Mouse (Mus musculus) intestine, postnatal 0 days (tissue): ENCODE results near the gene Actr2. TPM values are rescaled to one million over a fixed set of nuclear protein-coding genes. Genes with fewer than 3 reads are reported as not detected.

Source experiments
- ATAC-seq: fragments of 200-750 bp; cut with Nextera tagmentation; 2 replicates; pipeline ENCODE4 v1.8.0; 2017; ENCODE audit warnings: mild to moderate bottlenecking, moderate TSS enrichment, moderate library complexity
- H3K27ac ChIP-seq: fragments of 300-500 bp; sonication (generic); 2 replicates; pipeline ENCODE4 v1.5.1; 2014; ENCODE audit warnings: mild to moderate bottlenecking, low read depth, low read length, moderate library complexity
- H3K27me3 ChIP-seq: fragments of 300-500 bp; sonication (generic); replicated peaks from 2 replicates; pipeline ENCODE4 v1.6.1; 2014; ENCODE audit warnings: low read length, mixed read lengths; ENCODE audit not compliant: control insufficient read depth, insufficient read depth
- H3K36me3 ChIP-seq: fragments of 300-500 bp; sonication (generic); 2 replicates; pipeline ENCODE4 v1.6.1; 2014; ENCODE audit warnings: mild to moderate bottlenecking, moderate library complexity; ENCODE audit not compliant: control insufficient read depth, insufficient read depth
- H3K4me1 ChIP-seq: fragments of 300-500 bp; sonication (generic); replicated peaks from 2 replicates; pipeline ENCODE4 v1.6.1; 2014; ENCODE audit warnings: antibody characterized with exemption, low read length, mixed read lengths; ENCODE audit not compliant: control insufficient read depth, insufficient read depth
- H3K4me2 ChIP-seq: fragments of 300-500 bp; sonication (generic); replicated peaks from 2 replicates; pipeline ENCODE4 v1.6.1; 2014; ENCODE audit warnings: low read depth, mild to moderate bottlenecking, moderate library complexity
- H3K4me3 ChIP-seq: fragments of 300-500 bp; sonication (generic); 2 replicates; pipeline ENCODE4 v1.5.1; 2014; ENCODE audit warnings: low read depth, low read length
- H3K9ac ChIP-seq: fragments of 300-500 bp; sonication (generic); 2 replicates; pipeline ENCODE4 v1.6.1; 2014; ENCODE audit warnings: mild to moderate bottlenecking, low read depth, low read length
- H3K9me3 ChIP-seq: fragments of 300-500 bp; sonication (generic); 2 replicates; pipeline ENCODE4 v1.6.1; 2016; ENCODE audit warnings: mixed run types; ENCODE audit not compliant: control insufficient read depth
- CTCF ChIP-seq: sonication (generic); IDR thresholded peaks from 2 replicates; pipeline ENCODE4 v1.5.1; 2016; ENCODE audit warnings: low read depth, mild to moderate bottlenecking, control low read depth, antibody characterized with exemption, moderate library complexity
- WGBS: fragments of 180-500 bp; shearing (Covaris S2); extraction: QIAGEN DNeasy Blood & Tissue Kit; methylation state at CpG from one replicate; pipeline ENCODE4 v1.1.7; 2014; 5-methylcytosine and 5-hydroxymethylcytosine counted together
- polyA plus RNA-seq: library from polyadenylated mRNA; unstranded; fragments of >200 nt; fragmentation: Nextera tagmentation; extraction: Ambion mirVana; gene quantifications from 2 replicates; pipeline ENCODE4 v1.2.1, GENCODE M21; 2015

Actr2 gene
- polyA plus RNA-seq, 1 experiment from 2014 or later = 109 TPM

DNA sequence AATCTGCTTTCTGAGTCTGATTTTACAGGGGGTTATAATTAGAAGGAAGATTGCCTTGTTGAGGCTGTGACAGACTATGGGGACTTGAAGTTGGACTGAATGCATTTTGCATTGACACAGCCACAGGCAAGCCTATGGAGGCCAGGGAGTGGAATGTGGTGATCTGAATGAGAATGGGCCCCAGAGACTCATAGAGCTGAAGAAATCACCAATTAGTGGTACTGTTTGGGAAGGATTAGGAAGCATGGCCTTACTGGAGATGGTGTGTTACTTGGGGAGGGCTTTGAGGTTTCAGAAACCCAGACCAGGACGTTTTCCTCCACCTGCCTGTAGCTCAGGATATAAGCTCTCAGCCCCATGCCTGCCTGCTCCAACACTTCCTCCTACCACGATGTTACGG, 53.0 kb downstream of the Actr2 start:
- H3K9ac ChIP-seq = no peak overlapping the region
- ATAC-seq = no peak
- H3K4me1 ChIP-seq = no peaks in the 10 kb centered on the region
- peaks cover 36% of the 10 kb centered on the region for H3K36me3 ChIP-seq
- 82% methylated on average over 3 of the region's 3 CpGs for WGBS
- no peak overlapping the region for H3K4me2 ChIP-seq
- no peak overlapping the region for H3K4me3 ChIP-seq
- H3K27me3 ChIP-seq = no peaks in the 10 kb centered on the region
- no peak for TF ChIP-seq CTCF
- no peaks in the 10 kb centered on the region for H3K9me3 ChIP-seq
- H3K27ac ChIP-seq = no peak overlapping the region

DNA sequence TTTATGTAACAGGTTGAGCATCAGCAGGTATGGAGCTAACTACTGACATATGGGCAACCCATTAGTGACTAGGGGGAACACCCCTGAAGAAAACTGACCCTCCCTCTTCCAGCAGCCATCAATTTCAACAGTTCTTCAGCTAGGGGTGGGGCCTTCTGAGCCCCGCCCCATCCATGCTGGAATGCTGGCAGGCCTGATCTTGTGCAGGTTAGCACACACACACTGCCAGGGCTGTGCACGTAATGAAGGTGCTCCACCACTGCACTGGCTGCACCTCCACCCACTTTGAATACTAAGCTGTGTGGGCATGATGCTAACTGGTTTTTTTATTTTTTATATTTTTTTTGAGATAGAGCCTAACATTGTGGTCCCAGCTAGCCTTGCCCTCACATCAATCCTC, 55.3 kb downstream of the Actr2 start:
- Histone ChIP-seq H3K4me1 (no peaks in the 10 kb centered on the region), H3K9ac (no peak overlapping the region), H3K27me3 (no peaks in the 10 kb centered on the region), H3K9me3 (no peaks in the 10 kb centered on the region), H3K4me2 (no peak overlapping the region), H3K36me3 (peaks cover 33% of the 10 kb centered on the region), H3K4me3 (no peak overlapping the region), H3K27ac (no peak overlapping the region)
- 87% methylated on average over 2 of the region's 2 CpGs for WGBS
- no peak for TF ChIP-seq CTCF
- ATAC-seq = no peak

DNA sequence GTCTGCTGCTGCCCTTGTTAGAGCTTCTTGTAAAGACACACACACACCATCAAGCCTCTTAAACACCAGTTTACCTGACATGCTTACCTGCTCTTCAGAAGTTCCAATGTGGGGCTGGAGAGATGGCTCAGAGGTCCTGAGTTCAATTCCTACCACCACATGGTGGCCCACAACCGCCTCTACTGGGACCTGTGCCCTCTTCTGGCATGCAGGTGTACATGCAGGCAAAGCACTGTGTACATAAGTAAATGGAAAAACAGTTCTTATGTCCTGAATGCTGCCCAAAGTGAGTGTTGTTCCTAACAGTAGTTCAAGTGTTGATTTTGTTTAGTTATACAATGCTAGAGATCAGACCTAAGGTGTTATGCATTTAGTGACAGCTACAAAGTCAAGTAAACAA, 56.5 kb downstream of the Actr2 start:
- TF ChIP-seq CTCF = peak; percentile 39
- Histone ChIP-seq H3K4me2 (no peak overlapping the region), H3K36me3 (peaks cover 33% of the 10 kb centered on the region), H3K4me1 (no peaks in the 10 kb centered on the region), H3K9me3 (no peaks in the 10 kb centered on the region), H3K4me3 (no peak overlapping the region), H3K27ac (no peak overlapping the region), H3K9ac (no peak overlapping the region), H3K27me3 (no peaks in the 10 kb centered on the region)
- no peak for ATAC-seq
- WGBS = 84% methylated on average over 1 of the region's 1 CpGs

DNA sequence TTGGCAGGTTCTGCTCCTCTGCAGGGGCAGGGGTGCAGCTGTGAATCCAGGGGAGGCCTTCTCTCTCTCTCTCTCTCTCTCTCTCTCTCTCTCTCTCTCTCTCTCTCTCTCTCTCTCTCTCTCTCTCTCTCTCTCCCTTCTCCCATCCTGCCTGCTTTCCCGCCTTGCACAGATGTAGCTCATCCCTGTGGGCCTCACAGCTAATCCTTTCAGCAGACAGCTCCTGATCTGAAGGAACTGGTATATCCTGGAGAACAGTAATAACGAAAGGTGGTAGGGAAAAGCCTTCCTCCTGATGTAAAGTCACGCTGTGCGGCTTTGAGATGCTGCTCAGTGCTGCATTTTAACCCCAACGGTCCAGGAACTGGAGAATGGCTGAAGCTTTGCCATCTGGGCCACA, 58.1 kb downstream of the Actr2 start:
- H3K27me3 ChIP-seq = no peaks in the 10 kb centered on the region
- ATAC-seq = no peak
- no peaks in the 10 kb centered on the region for H3K4me1 ChIP-seq
- no peak for TF ChIP-seq CTCF
- H3K36me3 ChIP-seq = peaks cover 23% of the 10 kb centered on the region
- no peak overlapping the region for H3K4me3 ChIP-seq
- WGBS = 52% methylated on average over 5 of the region's 5 CpGs
- no peaks in the 10 kb centered on the region for H3K9me3 ChIP-seq
- no peak overlapping the region for H3K27ac ChIP-seq
- H3K4me2 ChIP-seq = no peak overlapping the region
- no peak overlapping the region for H3K9ac ChIP-seq

DNA sequence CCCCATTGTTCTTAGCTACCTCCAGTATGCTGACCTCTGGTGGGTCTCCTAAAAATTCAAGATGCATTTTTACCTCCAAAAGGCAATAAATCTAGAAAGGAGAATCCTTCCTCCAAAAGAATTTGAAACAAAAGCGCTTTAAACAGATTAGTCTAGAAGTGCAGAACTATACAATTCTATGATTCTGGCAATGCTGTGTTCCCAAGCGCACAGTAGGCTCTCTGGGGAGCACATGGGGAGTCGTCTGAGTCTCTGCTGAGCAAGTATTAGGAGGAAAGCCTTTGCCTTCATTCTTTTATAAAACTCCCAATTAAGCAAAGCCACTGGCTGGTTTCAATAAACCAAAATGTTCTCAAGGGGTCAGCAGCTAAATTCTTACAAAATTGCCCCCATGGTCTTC, 58.8 kb downstream of the Actr2 start:
- H3K27me3 ChIP-seq = no peaks in the 10 kb centered on the region
- H3K9me3 ChIP-seq = no peaks in the 10 kb centered on the region
- H3K27ac ChIP-seq = no peak overlapping the region
- TF ChIP-seq CTCF = no peak
- no peak overlapping the region for H3K9ac ChIP-seq
- WGBS = 85% methylated on average over 3 of the region's 3 CpGs
- ATAC-seq = no peak
- no peak overlapping the region for H3K4me3 ChIP-seq
- H3K4me1 ChIP-seq = no peaks in the 10 kb centered on the region
- H3K4me2 ChIP-seq = no peak overlapping the region
- peaks cover 16% of the 10 kb centered on the region for H3K36me3 ChIP-seq

DNA sequence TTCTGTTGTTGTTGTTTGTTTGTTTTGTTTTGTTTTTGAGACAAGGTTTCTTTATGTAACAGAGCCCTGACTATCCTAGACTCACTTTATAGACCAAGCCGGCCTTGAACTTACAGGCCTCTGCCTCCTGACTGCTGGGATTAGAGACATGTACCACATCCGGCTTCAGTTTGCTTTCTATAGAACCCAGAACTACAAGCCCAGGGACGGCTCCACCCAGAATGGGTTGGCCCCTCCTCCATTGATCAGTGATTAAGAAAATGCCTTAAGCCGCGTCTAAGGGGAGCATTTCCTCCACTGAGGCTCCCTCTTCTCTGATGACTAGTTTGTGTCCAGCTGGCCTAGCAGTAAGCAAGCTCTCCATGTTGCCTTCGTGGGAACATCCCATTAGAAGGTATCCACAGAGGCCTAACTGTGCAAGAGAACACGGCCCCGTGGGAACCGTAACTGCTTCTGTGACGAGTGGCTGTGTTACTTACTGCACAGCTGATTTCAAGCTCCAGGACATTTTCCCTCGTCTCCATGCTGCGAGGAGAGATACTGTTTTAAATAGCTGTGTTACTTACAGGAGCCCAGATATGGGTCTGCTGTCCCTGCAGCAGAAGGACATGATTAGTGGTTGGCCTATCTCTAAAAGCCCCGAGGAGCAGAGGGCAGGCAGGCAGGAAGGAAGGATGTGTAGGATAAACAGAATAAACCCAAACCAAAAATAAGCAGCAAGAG, 59.7 kb downstream of the Actr2 start:
- H3K4me3 ChIP-seq = no peak overlapping the region
- 63% methylated on average over 13 of the region's 13 CpGs for WGBS
- H3K4me2 ChIP-seq = no peak overlapping the region
- peaks cover 9% of the 10 kb centered on the region; the same call in 1 of the 2 replicates for H3K36me3 ChIP-seq
- no peak overlapping the region for H3K27ac ChIP-seq
- H3K9ac ChIP-seq = no peak overlapping the region
- ATAC-seq = no peak
- TF ChIP-seq CTCF = no peak
- H3K9me3 ChIP-seq = no peaks in the 10 kb centered on the region
- no peaks in the 10 kb centered on the region for H3K27me3 ChIP-seq
- H3K4me1 ChIP-seq = no peaks in the 10 kb centered on the region
